Mouse (Mus musculus): Measurements from ENCODE around the gene Jak2.

GRCm38 (mm10) chr19:29312661-29313060 is 61.0 kb downstream of the Jak2 start:
- TF ChIP-seq GATA1 (IDR thresholded peaks at IDR 0.05; ENCODE audit: low read length), result no peak
- no peak for TF ChIP-seq TAL1 (IDR thresholded peaks at IDR 0.05; ENCODE audit: low read length)
